Mouse (Mus musculus) kidney, postnatal 10 days (tissue): ENCODE measurements around the gene Clmp.

ENCODE experiments used
- DNase-seq: peaks from one replicate; pipeline ENCODE4 v3.0.0; 2021; ENCODE audit warnings: mixed read lengths

The Clmp gene

GRCm38 (mm10) chr9:40685801-40686420 lies at the start of gene Clmp:
Gene Clmp, plus strand, starts transcription at chr9:40685962.
- peak; percentile 62 for DNase-seq

GRCm38 (mm10) chr9:40636054-40636453 lies 49.7 kb upstream of the Clmp start:
- peak; percentile 85 for DNase-seq

GRCm38 (mm10) chr9:40637705-40638393 lies 47.9 kb upstream of the Clmp start:
- no peak for DNase-seq

GRCm38 (mm10) chr9:40638394-40639049 lies 47.2 kb upstream of the Clmp start:
- DNase-seq = peak; percentile 63

GRCm38 (mm10) chr9:40639536-40640187 lies 46.1 kb upstream of the Clmp start:
- DNase-seq = no peak

GRCm38 (mm10) chr9:40641318-40641717 lies 44.4 kb upstream of the Clmp start:
- no peak for DNase-seq

- DNase-seq = no peak
Observed at GRCm38 (mm10) chr9:40642470-40643220, 43.1 kb upstream of the Clmp start.

- no peak for DNase-seq
Observed at GRCm38 (mm10) chr9:40649444-40649843, 36.3 kb upstream of the Clmp start.

- no peak for DNase-seq
Observed at GRCm38 (mm10) chr9:40649983-40650382, 35.8 kb upstream of the Clmp start.

GRCm38 (mm10) chr9:40651239-40651859 lies 34.4 kb upstream of the Clmp start:
- peak; percentile 48 for DNase-seq

- DNase-seq = no peak
Observed at GRCm38 (mm10) chr9:40652757-40653156, 33.0 kb upstream of the Clmp start.

GRCm38 (mm10) chr9:40666190-40666803 lies 19.5 kb upstream of the Clmp start:
- DNase-seq = no peak

GRCm38 (mm10) chr9:40670313-40670712 lies 15.4 kb upstream of the Clmp start, which contains the start of gene Gm21915:
Gene Gm21915, plus strand, starts transcription at chr9:40670613.
- no peak for DNase-seq

- no peak for DNase-seq
Observed at GRCm38 (mm10) chr9:40671323-40671930, 14.3 kb upstream of the Clmp start.

- peak; percentile 74 for DNase-seq
Observed at GRCm38 (mm10) chr9:40675203-40675958, 10.4 kb upstream of the Clmp start.

- no peak for DNase-seq
Observed at GRCm38 (mm10) chr9:40678653-40679052, 7.1 kb upstream of the Clmp start.

GRCm38 (mm10) chr9:40686421-40686899 lies 698 bp downstream of the Clmp start:
- DNase-seq = peak; percentile 59

GRCm38 (mm10) chr9:40687053-40687452 lies 1.3 kb downstream of the Clmp start:
- DNase-seq = no peak

GRCm38 (mm10) chr9:40687553-40687952 lies 1.8 kb downstream of the Clmp start:
- DNase-seq = no peak

GRCm38 (mm10) chr9:40690511-40690910 lies 4.7 kb downstream of the Clmp start:
- no peak for DNase-seq
